Mouse (Mus musculus) skeletal muscle tissue, postnatal 0 days (tissue): Measurements from ENCODE around the gene Ago4. TPM values are rescaled to one million over a fixed set of nuclear protein-coding genes. Genes with fewer than 3 reads are reported as not detected.

Source experiments
- microRNA-seq, 2 experiments: library from miRNA; unstranded; fragments of <30 nt; microRNA quantifications; one replicate each; pipeline ENCODE4; 2016
- polyA plus RNA-seq: library from polyadenylated mRNA; unstranded; fragments of >200 nt; fragmentation: Nextera tagmentation; extraction: Ambion mirVana; gene quantifications from 2 replicates; pipeline ENCODE4 v1.2.1, GENCODE M21; 2015

The Ago4 gene
- polyA plus RNA-seq = 0.58 and 0.60 TPM in 2 replicates

DNA sequence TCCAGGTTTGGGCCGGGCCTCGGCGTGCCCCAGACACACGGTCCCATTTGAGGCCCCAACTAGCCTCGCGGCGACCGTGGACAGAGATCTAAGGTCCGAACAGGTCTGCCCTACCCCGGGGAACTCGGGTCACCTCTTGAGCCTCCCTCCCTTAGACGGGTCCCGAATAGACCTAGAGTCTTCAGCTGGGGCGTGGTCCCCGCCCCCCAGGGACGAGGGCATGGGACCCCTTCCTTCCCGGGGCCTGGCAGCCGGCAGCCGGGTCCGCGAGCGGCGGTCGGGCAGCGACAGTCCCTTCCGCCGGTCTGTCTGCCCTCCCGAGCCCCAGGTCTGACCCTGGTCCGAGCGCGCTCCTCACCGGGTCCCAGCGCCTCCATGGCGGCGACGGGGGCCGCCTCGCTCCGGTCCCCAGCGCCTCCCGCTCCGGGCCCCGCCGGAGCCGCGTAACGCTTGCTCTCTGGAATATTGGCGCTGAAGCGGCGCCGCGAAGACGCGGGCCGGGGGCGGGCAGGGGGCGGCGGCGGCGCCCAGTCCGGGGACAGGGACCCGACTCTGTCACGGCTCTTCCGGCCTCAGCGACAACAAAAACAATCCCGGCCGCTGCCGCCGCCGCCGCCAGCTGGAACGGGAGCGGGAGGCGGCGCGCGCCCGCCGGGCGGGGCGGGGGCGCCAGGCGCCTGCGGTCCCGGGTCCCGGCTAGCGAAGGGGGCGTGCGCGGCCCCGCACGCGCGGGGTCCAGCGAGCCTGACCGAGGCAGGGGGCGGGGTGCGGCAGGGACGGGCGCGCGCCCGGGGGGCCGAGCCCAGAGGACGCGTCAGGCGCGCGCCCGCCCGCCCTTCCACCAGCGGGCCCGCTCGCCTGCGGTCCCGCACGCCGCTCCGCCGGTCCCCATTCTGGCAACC, at the start of gene Ago4:
TSS of gene Ago4 (minus strand) at position 646 of the 902 bp plus-strand sequence.

DNA sequence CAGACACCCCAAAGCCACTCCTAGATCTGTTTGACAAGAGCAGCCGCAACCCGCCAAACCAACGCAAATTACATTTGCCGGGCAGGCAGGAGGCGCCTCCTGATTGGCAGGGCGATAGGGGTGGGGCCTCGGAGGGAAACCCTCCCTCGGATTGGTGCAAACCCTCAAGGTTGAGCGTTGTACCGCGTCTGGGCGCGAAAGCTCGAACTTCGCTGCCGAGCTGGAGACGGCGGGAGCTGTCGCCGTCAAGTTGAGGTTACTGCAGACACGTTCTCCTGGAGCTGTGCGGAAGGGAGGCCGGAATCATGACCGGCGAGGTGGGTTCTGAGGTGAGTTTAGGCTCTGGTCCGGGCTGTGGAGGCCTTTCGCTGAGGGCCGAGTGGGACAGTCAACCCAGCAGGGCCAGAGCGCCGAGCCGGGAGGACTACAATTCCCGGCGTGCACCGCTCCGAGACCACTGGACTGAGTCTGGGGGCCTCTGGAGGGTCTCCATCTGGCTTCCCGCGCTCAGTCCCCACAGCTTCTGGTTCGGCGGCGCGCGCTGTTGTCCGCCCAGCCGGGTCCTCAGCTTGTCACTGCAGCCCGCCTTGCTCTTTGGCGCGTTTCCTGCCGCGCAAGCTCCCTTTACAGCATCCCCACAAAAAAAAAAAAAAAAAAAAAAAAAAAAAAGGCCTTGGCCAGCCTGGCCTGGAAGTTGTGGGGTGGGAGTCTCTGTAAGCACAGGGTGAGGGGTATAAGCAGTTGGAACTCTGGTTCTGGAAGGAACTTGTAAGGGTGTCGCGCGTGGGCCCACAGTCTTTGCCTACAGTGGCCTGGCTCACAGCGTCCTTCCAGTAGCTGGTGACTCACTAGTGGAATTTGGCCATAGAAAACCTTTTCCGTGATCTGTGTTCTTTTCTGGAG, 23.8 kb upstream of the Ago4 start, which contains the start of gene Clspn:
TSS of gene Clspn (plus strand) at position 127 of the 903 bp plus-strand sequence.

DNA sequence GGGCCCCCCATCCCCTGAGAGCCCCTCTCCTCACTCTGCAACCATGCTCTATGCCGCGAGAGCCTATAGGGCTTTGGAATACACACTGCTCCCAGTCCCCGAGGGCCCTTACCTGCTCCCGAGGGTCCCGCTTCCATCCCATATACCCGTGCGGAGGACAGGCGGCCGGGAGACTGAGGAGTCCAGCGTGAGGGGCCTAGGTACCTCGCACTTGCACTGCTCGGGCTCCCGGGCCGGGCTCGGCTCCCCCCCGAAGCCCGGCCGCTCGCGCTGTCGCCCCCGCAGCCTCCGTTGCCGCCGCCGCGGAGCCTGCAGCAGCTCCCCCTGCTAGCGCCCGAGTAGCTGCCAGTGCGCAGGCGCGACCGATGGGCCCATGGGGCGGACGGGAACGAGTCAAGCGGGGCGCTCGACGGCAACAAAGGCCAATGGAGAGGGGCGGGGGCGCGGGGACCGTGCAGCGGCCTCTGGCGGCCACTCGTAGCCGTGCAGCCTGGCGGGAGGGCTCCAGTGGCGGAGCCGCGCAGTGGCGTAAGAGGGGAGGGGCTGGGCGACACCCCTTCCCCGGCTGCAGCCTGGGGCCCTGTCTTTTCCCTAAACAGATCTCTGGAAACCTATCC, 64.9 kb downstream of the Ago4 start, which contains the start of gene Ago1:
TSS of gene Ago1 (minus strand) at position 299 of the 617 bp plus-strand sequence.

Small RNAs within 50 kb of the gene (microRNA-seq; reads per million reads assigned to microRNA genes)
- 0 to 0.41 reads per million in 2 experiments for gene Mir7119

Other genes starting within 250 kb of the Ago4 start
- 1.4 and 3.5 TPM in 2 replicates for gene Col8a2, start 246.7 kb downstream of the Ago4 start, polyA plus RNA-seq
- gene Adprhl2, start 211.8 kb downstream of the Ago4 start, polyA plus RNA-seq = 25.8 and 29.3 TPM in 2 replicates
- 1.1 and 1.3 TPM in 2 replicates for gene Tekt2, start 207.8 kb downstream of the Ago4 start, polyA plus RNA-seq
- 8.5 and 8.8 TPM in 2 replicates for gene Ago3, start 103.9 kb downstream of the Ago4 start, polyA plus RNA-seq
- 1.0 and 1.6 TPM in 2 replicates for gene Ago1, start 64.9 kb downstream of the Ago4 start, polyA plus RNA-seq
- gene Clspn, start 23.5 kb upstream of the Ago4 start, polyA plus RNA-seq = 6.0 and 8.5 TPM in 2 replicates
- gene 5730409E04Rik, start 76.3 kb upstream of the Ago4 start, polyA plus RNA-seq = 2.8 and 3.3 TPM in 2 replicates
- gene Psmb2, start 144.2 kb upstream of the Ago4 start, polyA plus RNA-seq = 359 and 360 TPM in 2 replicates
- 0.12 TPM in 1 of 2 replicates, not detected in the other for gene Tfap2e, start 202.8 kb upstream of the Ago4 start, polyA plus RNA-seq
- gene Ncdn, start 220.0 kb upstream of the Ago4 start, polyA plus RNA-seq = 12.9 and 13.3 TPM in 2 replicates
- 13.8 and 16.0 TPM in 2 replicates for gene AU040320, start 220.1 kb upstream of the Ago4 start, polyA plus RNA-seq